Mouse (Mus musculus): ENCODE results near the gene Cyp8b1.

- TF ChIP-seq EP300 (IDR thresholded peaks at IDR 0.05; ENCODE audit: insufficient read depth, low read depth, low read length) (no peak), CTCF (IDR thresholded peaks at IDR 0.05) (no peak), POLR2A (IDR thresholded peaks at IDR 0.05; ENCODE audit: insufficient read depth, low read depth, low read length) (no peak)
These were observed 21.4 kb upstream of the Cyp8b1 start for GRCm38 (mm10) chr9:121937451-121937864.

All from heart, adult 2 months (tissue).